Mouse (Mus musculus) inflammation-experienced regulatory T-cells, adult 6 months (primary cell): ENCODE data around the gene Map1b. TPM values are rescaled to one million over a fixed set of nuclear protein-coding genes. Genes with fewer than 3 reads are reported as not detected.

Source experiments
- ATAC-seq: one replicate; pipeline ENCODE4 v1.8.0; 2017
- polyA plus RNA-seq, 3 experiments: library from polyadenylated mRNA; unstranded; fragments of 100-300 nt; shearing (Covaris generic); gene quantifications; one replicate each; pipeline ENCODE4 v1.2.1; 2017

The Map1b gene
- polyA plus RNA-seq, 3 experiments from 2014 or later, result 0.12 to 0.36 TPM; not detected in 1

- ATAC-seq, result no peak
These were observed 30.5 kb downstream of the Map1b start for GRCm38 (mm10) chr13:99485861-99486260.

GRCm38 (mm10) chr13:99485331-99485733 is 31.0 kb downstream of the Map1b start:
- no peak for ATAC-seq

- no peak for ATAC-seq
These were observed 31.4 kb downstream of the Map1b start for GRCm38 (mm10) chr13:99484905-99485304.

GRCm38 (mm10) chr13:99483433-99483832 is 32.9 kb downstream of the Map1b start:
- ATAC-seq, result no peak

- ATAC-seq, result no peak
These were observed 40.9 kb downstream of the Map1b start for GRCm38 (mm10) chr13:99475488-99475887.

GRCm38 (mm10) chr13:99475033-99475432 is 41.3 kb downstream of the Map1b start:
- no peak for ATAC-seq

- ATAC-seq, result no peak
These were observed 42.2 kb downstream of the Map1b start for GRCm38 (mm10) chr13:99474108-99474507.

- ATAC-seq, result no peak
These were observed 44.3 kb downstream of the Map1b start for GRCm38 (mm10) chr13:99472028-99472427.

- ATAC-seq, result no peak
These were observed 46.3 kb downstream of the Map1b start for GRCm38 (mm10) chr13:99470084-99470483.

- no peak for ATAC-seq
These were observed 48.1 kb downstream of the Map1b start for GRCm38 (mm10) chr13:99468267-99468666.

GRCm38 (mm10) chr13:99466811-99467315 is 49.5 kb downstream of the Map1b start:
- no peak for ATAC-seq

GRCm38 (mm10) chr13:99466064-99466463 is 50.3 kb downstream of the Map1b start:
- ATAC-seq, result no peak

GRCm38 (mm10) chr13:99464551-99464950 is 51.8 kb downstream of the Map1b start:
- ATAC-seq, result no peak

GRCm38 (mm10) chr13:99461886-99462285 is 54.5 kb downstream of the Map1b start:
- ATAC-seq, result no peak

- ATAC-seq, result no peak
These were observed 56.7 kb downstream of the Map1b start for GRCm38 (mm10) chr13:99459612-99460011.

- ATAC-seq, result no peak
These were observed 57.5 kb downstream of the Map1b start for GRCm38 (mm10) chr13:99458658-99459386.

GRCm38 (mm10) chr13:99454977-99455376 is 61.4 kb downstream of the Map1b start:
- ATAC-seq, result no peak

- ATAC-seq, result no peak
These were observed 63.9 kb downstream of the Map1b start for GRCm38 (mm10) chr13:99452444-99452843.

GRCm38 (mm10) chr13:99451276-99451675 is 65.1 kb downstream of the Map1b start:
- ATAC-seq, result no peak

- no peak for ATAC-seq
These were observed 65.6 kb downstream of the Map1b start for GRCm38 (mm10) chr13:99450766-99451165.

GRCm38 (mm10) chr13:99449547-99449946 is 66.8 kb downstream of the Map1b start:
- no peak for ATAC-seq

GRCm38 (mm10) chr13:99448278-99448677 is 68.1 kb downstream of the Map1b start:
- ATAC-seq, result no peak

GRCm38 (mm10) chr13:99447403-99448199 is 68.7 kb downstream of the Map1b start:
- ATAC-seq, result no peak

GRCm38 (mm10) chr13:99447002-99447401 is 69.3 kb downstream of the Map1b start:
- ATAC-seq, result no peak
